Mouse (Mus musculus) neural tube, embryonic 14.5 days (tissue): ENCODE results near the gene Fdxacb1. TPM values are rescaled to one million over a fixed set of nuclear protein-coding genes. Genes with fewer than 3 reads are reported as not detected.

Source experiments
- ATAC-seq: fragments of 200-750 bp; cut with Nextera tagmentation; 2 replicates; pipeline ENCODE4 v1.8.0; 2017; ENCODE audit warnings: low read depth, mild to moderate bottlenecking, moderate TSS enrichment, moderate library complexity
- H3K27ac ChIP-seq: fragments of 300-500 bp; sonication (generic); 2 replicates; pipeline ENCODE4 v1.5.1; 2014; ENCODE audit warnings: low read depth, mild to moderate bottlenecking, control low read depth, low read length, moderate library complexity, mixed read lengths
- H3K27me3 ChIP-seq: fragments of 300-500 bp; sonication (generic); 2 replicates; pipeline ENCODE4 v1.6.1; 2014; ENCODE audit warnings: low read length; ENCODE audit not compliant: control insufficient read depth, insufficient read depth
- H3K36me3 ChIP-seq: fragments of 300-500 bp; sonication (generic); 2 replicates; pipeline ENCODE4 v1.6.1; 2014; ENCODE audit warnings: low read length, mixed read lengths; ENCODE audit not compliant: control insufficient read depth, insufficient read depth
- H3K4me1 ChIP-seq: fragments of 300-500 bp; sonication (generic); 2 replicates; pipeline ENCODE4 v1.6.1; 2014; ENCODE audit warnings: low read length; ENCODE audit not compliant: control insufficient read depth, insufficient read depth
- H3K4me2 ChIP-seq: fragments of 300-500 bp; sonication (generic); 2 replicates; pipeline ENCODE4 v1.6.1; 2014; ENCODE audit warnings: mild to moderate bottlenecking, low read depth, low read length, control low read depth
- H3K4me3 ChIP-seq: fragments of 300-500 bp; sonication (generic); 2 replicates; pipeline ENCODE4 v1.5.1; 2014; ENCODE audit warnings: low read depth, low read length, control low read depth, mixed read lengths
- H3K9ac ChIP-seq: fragments of 300-500 bp; sonication (generic); replicated peaks from 2 replicates; pipeline ENCODE4 v1.6.1; 2014; ENCODE audit warnings: low read depth, mild to moderate bottlenecking, control low read depth, low read length, mixed read lengths
- H3K9me3 ChIP-seq: fragments of 300-500 bp; sonication (generic); 2 replicates; pipeline ENCODE4 v1.6.1; 2016; ENCODE audit warnings: low read length; ENCODE audit not compliant: control insufficient read depth
- WGBS: fragments of 180-500 bp; shearing (Covaris S2); extraction: QIAGEN DNeasy Blood & Tissue Kit; methylation state at CpG from one replicate; pipeline ENCODE4 v1.1.7; 2014; 5-methylcytosine and 5-hydroxymethylcytosine counted together
- polyA plus RNA-seq: library from polyadenylated mRNA; unstranded; fragments of >200 nt; fragmentation: Nextera tagmentation; extraction: Ambion mirVana; gene quantifications from 2 replicates; pipeline ENCODE4 v1.2.1, GENCODE M21; 2014

Gene Fdxacb1
- polyA plus RNA-seq, 1 experiment from 2014 or later, result 11.5 TPM

DNA sequence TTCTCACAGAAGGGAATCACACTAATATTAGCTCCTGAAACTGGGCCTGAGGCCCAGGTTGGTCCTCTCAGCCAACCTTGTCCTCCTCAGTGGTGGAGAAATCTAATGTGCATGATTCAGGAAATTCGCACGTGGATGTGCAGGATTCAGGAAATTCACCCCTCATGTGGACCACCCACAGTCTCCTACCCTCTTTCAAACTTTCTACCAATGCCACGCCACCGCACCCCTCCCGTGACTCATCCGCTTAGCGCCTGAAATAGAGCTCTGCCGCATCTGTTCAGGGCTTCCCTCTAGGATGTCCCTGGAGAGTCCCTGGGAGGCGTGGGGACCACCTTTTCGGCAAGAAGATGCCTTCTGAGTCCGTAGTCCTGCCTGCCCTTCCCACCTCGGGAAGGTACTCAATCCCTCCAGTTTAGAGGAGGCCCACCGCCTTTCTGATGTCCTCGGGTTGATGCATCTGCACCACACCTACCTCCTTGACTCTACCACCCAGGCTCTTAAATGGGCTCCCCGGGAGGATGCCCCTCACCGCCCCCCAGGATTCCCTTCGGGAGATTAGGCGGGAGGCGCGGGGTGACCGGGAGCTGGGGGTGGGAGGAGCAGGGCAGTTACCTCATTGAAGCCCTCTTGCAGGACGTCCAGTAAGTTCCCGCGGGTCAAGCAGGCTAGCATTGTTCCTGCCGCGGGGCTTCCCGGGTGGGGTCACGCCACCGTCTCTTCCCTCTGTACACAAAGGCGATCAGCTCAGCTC is 40.7 kb upstream of the Fdxacb1 start:
- Histone ChIP-seq H3K4me3 (peak overlapping the region; percentile 59), H3K27ac (peak overlapping the region; percentile 72), H3K9me3 (no peaks in the 10 kb centered on the region), H3K27me3 (no peaks in the 10 kb centered on the region), H3K4me1 (peaks cover 21% of the 10 kb centered on the region; the same call in 1 of the 2 replicates), H3K9ac (peak overlapping the region; percentile 74), H3K36me3 (no peaks in the 10 kb centered on the region), H3K4me2 (peak overlapping the region; percentile 74)
- 2% methylated on average over 29 of the region's 30 CpGs for WGBS
- ATAC-seq, result peak; percentile 19

DNA sequence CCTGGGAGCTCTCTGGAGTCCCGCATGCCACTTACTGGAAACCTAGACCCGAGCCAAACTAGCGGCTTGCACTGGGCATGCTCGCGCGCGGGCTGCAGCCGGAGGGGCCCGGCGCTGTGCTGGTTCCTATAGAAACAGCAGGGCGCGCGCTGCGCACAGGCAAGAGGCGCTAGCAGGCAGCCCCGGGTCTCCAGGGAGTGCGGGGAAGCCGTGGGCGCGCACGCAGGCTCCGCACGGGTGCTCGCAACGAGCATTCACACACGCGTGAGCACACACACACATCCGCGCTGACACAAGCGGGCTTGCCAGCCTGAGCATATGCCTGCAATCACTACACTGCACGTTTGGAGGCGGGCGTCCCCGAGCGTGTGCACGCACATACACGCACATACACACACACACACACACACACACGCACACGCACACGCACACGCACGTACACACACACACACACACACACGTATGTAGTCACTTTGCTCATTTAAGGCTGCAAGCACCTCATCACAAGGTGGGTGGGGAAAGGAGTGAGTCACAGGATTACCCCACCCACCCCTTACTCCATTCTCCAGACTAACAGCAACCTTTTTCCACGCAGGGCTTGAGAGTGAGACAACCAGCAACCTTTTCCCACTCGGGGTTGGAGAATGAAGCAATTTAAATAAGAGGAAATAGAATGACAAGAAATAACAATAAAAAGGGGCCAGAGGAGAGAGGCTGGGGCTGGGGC is 39.9 kb upstream of the Fdxacb1 start:
- WGBS, result under 1% methylated on average over 42 of the region's 45 CpGs
- Histone ChIP-seq H3K36me3 (no peaks in the 10 kb centered on the region), H3K4me3 (peak overlapping the region; percentile 59), H3K9me3 (no peaks in the 10 kb centered on the region), H3K27me3 (no peaks in the 10 kb centered on the region), H3K9ac (peak overlapping the region; percentile 74), H3K4me2 (peak overlapping the region; percentile 74), H3K27ac (peak overlapping the region; percentile 72), H3K4me1 (peaks cover 21% of the 10 kb centered on the region; the same call in 1 of the 2 replicates)
- peak; percentile 97 for ATAC-seq

DNA sequence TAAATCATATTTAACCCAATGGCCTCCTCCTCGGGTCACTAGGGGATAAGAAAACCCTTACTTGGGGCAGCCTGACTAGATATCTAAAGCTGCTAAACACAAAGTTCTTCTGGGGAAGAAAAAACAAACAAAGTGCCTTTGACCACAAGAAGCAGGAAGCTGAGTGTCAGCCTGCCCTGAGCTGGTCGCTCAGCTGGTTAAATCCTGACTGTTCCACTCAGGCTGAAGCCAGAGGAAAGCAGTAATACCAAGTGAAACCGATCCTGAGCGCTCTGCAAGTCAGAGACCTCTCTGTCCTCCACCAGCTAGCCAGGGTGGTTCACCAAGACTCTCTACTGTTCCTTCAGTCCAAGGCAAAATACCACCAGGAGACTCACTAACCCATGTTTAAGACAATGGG is 38.4 kb upstream of the Fdxacb1 start:
- Histone ChIP-seq H3K4me3 (no peak overlapping the region), H3K4me2 (no peak overlapping the region), H3K27me3 (no peaks in the 10 kb centered on the region), H3K4me1 (peaks cover 15% of the 10 kb centered on the region; the same call in 1 of the 2 replicates), H3K27ac (no peak overlapping the region), H3K9ac (no peak overlapping the region), H3K36me3 (no peaks in the 10 kb centered on the region), H3K9me3 (no peaks in the 10 kb centered on the region)
- no peak for ATAC-seq
- WGBS, result 68% methylated on average over 4 of the region's 4 CpGs

DNA sequence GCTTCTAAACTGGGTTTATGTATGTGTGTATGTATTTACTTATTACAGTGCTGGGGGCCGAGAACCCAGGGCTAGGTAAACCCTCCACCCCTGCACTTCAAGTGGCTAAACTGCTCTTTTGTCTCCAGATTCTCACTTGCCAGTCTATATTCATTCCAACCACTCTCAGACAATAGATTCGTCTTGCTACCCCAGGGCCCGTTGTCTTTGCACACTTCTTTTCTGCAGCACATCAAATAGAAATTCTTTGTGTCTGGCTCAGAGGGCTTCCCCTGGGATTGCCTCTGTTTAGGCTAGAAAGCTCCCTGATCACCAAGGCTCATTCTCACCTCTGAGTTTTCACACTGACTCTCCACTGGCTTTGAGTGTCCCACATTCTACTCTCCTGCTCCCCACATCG is 35.5 kb upstream of the Fdxacb1 start:
- Histone ChIP-seq H3K27ac (no peak overlapping the region), H3K9me3 (no peaks in the 10 kb centered on the region), H3K27me3 (no peaks in the 10 kb centered on the region), H3K4me2 (no peak overlapping the region), H3K9ac (no peak overlapping the region), H3K4me1 (no peaks in the 10 kb centered on the region), H3K4me3 (no peak overlapping the region), H3K36me3 (no peaks in the 10 kb centered on the region)
- 1% methylated on average over 4 of the region's 4 CpGs for WGBS
- ATAC-seq, result no peak

DNA sequence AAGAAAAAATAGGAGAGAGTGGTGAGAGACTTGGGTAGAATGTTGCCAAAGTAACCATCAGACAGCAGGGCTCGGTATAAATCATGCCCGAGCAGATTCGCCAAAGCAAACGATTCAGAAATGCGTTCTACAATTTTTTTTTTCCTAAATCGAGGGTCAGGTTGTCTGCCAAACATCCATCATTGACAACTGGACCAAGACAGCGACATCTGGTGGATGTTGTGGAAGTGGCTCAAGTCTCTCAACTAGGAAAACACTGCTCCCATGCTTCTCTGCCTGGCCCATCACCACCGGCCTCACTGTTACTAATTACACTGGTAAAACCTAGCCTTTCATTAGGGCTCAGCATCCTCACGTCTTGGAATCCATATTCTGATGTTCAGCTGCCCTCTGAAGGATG is 33.0 kb upstream of the Fdxacb1 start:
- H3K9me3 ChIP-seq, result no peaks in the 10 kb centered on the region
- 0 out of 2 replicates have a peak, but pooled peaks cover 6% of the 10 kb centered on the region for H3K4me1 ChIP-seq
- H3K9ac ChIP-seq, result no peak overlapping the region
- no peak for ATAC-seq
- H3K27me3 ChIP-seq, result no peaks in the 10 kb centered on the region
- H3K27ac ChIP-seq, result no peak overlapping the region
- 0 out of 2 replicates have a peak overlapping the region, but pooled peaks have one; percentile 9 for H3K4me3 ChIP-seq
- no peaks in the 10 kb centered on the region for H3K36me3 ChIP-seq
- H3K4me2 ChIP-seq, result peak overlapping the region; percentile 23; the same call in 1 of the 2 replicates
- 2% methylated on average over 9 of the region's 9 CpGs for WGBS

DNA sequence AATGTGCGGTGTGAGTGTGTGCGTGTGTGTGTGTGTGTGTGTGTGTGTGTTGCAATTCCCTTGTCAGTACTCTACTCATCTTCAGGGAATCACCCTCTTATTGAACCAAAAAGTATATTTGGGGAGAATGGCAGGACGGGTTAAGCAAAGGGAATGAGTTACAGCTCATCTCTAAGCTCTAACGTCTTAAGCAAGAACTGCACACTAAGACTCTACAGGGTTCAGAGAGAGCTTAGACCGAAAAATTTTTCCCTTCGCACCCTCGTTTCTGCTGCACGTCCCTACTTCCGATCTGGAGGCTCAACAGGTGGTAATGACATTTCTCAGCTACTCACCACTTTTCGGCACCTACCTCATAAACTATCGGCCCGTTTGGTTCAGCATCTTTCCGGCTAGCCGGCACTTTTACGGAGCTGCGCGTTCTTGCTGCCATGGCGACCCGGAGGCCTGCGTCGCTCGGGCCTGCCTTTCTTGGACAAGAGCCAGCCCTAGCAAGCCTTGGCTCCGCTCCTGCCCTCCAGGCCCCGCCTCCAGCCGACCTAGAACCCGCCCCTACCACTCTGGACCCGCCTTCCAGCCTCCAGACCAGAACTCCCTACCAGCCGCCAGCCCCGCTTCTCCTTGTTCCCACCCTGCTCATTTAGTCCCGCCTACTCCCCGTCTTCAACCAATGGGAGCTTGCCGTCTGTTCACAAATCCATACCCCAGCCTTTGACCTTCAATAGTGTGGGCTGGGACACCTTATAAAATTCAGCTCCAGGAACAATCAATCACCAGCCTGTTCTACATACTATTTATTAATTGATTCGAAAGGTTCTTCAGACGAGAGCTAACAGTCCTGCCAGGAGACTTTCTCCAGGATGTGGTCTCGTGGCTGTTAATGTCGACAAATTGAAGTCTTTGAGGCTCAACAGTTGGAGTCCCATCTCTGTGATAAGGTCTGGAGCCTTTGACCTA is 28.8 kb upstream of the Fdxacb1 start, which contains the start of gene Dixdc1:
Gene Dixdc1 (minus strand): TSS at position 604 of the 957 bp plus-strand sequence.
- 14% methylated on average over 36 of the region's 36 CpGs for WGBS
- Histone ChIP-seq H3K36me3 (no peaks in the 10 kb centered on the region), H3K27me3 (no peaks in the 10 kb centered on the region), H3K4me2 (peak within 1 kb of the TSS; percentile 62), H3K9me3 (no peaks in the 10 kb centered on the region), H3K9ac (no peak within 1 kb of the TSS), H3K4me3 (peak within 1 kb of the TSS; percentile 29), H3K27ac (no peak within 1 kb of the TSS), H3K4me1 (0 out of 2 replicates have a peak, but pooled peaks cover 6% of the 10 kb centered on the region)
- peak; percentile 96 for ATAC-seq

DNA sequence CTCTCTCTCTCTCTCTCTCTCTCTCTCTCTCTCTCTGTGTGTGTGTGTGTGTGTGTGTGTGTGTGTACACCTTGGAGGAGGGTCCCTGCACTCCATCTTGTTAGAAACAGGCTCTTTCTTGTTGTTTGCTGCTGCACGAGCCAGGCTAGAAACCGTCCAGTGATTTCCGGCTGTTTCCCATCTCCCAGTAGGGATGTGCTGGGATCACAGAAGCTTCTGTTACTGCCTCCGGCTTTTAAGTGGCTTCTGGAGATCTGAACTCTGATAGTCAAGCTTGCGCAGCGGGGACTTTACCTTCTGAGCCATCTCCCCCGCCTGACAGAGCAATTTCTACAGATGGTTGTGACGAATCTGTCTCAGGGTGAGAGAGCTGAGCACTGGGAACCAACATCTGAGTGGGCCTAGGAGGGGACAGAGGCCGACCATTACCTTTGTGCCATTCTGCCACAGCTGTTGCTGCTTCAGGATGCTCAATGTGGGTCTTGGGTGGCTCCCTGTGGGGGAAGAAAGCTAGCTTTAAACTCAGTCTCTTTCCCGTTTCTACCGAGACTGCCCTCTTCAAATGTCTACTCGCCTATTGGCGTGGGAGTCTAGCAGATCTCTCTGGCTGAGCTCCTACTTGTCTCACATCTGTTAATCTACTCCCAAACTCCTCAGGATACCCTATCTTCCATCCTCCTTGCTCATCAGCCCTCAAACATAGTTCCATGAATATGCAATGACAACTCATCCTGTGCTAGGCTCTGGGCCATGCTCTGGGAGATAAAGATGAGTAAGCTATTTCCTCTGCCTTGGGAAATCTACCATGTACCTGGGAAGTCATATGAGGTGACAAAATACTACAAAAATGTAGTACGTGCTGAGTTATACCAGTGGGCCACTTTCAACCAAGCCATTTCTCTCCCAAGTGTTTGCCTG is 26.9 kb upstream of the Fdxacb1 start:
- Histone ChIP-seq H3K9ac (no peak overlapping the region), H3K4me3 (no peak overlapping the region), H3K36me3 (no peaks in the 10 kb centered on the region), H3K9me3 (no peaks in the 10 kb centered on the region), H3K4me1 (0 out of 2 replicates have a peak, but pooled peaks cover 6% of the 10 kb centered on the region), H3K4me2 (no peak overlapping the region), H3K27ac (no peak overlapping the region), H3K27me3 (no peaks in the 10 kb centered on the region)
- 89% methylated on average over 14 of the region's 14 CpGs for WGBS
- ATAC-seq, result no peak

DNA sequence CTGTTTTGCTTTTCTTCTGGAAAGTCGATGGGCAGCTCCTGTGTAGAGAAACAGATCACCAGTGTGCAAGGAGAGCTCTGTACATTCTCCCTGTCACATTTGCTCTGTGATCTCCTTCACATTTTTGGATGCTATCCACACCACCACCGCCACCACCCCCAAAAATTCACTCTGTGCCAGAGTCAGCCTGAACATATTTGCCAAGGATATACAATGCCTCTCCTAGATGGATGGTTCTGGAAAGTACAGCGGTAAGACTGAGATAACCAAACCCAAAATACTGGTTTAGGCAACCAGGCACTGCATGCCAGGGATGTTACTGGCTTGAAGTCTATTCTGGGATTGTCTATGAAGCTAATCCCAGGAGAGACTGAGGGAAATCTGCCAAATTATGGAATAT is 25.8 kb upstream of the Fdxacb1 start:
- H3K9me3 ChIP-seq, result no peaks in the 10 kb centered on the region
- no peak overlapping the region for H3K4me3 ChIP-seq
- H3K4me1 ChIP-seq, result 0 out of 2 replicates have a peak, but pooled peaks cover 6% of the 10 kb centered on the region
- 85% methylated on average over 3 of the region's 3 CpGs for WGBS
- no peak for ATAC-seq
- no peak overlapping the region for H3K27ac ChIP-seq
- H3K9ac ChIP-seq, result no peak overlapping the region
- no peak overlapping the region for H3K4me2 ChIP-seq
- no peaks in the 10 kb centered on the region for H3K27me3 ChIP-seq
- H3K36me3 ChIP-seq, result no peaks in the 10 kb centered on the region
